Mouse (Mus musculus): Measurements from ENCODE around the gene Dedd. TPM values are rescaled to one million over a fixed set of nuclear protein-coding genes. Genes with fewer than 3 reads are reported as not detected.
A peak's percentile ranks its signal among the peaks of the same experiment; 100 is the strongest.
"Not testable (repeated sequence)": the region's sequence is repeated elsewhere in the genome, so short reads cannot be mapped to it uniquely, and the experiment has no call there.

Gene Dedd
- polyA plus RNA-seq, 1 experiment, result 40.7 TPM

DNA sequence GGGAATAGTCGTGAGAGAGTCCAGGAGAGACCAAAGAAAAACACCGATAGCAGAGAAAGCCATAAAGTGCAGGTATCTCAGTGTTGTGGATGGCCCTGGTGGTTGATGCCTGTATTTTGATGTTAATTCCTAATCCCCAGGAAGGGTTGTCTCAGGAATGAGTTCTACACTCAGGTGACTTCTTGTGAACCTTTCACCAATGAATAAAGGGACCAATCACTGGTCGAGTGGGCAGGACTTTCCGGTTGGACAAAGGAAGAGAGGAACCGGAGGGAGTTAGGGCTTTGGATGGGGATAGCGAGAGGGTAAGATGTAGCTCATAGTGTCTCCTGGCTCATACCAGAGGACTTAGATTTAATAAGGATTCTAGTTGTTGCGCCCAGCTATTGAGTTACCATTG, 9.2 kb upstream of the Dedd start:
- WGBS, result 30% methylated on average over 7 of the region's 7 CpGs
- H3K4me3 ChIP-seq (ENCODE audit: low read depth, low read length), result no peak overlapping the region
- TF ChIP-seq POLR2A (IDR thresholded peaks at IDR 0.05; ENCODE audit: low read depth, low read length) (no peak), CTCF (IDR thresholded peaks at IDR 0.05; ENCODE audit: extremely low read depth, insufficient read length, insufficient replicate concordance, low read depth, low read length) (no peak)

DNA sequence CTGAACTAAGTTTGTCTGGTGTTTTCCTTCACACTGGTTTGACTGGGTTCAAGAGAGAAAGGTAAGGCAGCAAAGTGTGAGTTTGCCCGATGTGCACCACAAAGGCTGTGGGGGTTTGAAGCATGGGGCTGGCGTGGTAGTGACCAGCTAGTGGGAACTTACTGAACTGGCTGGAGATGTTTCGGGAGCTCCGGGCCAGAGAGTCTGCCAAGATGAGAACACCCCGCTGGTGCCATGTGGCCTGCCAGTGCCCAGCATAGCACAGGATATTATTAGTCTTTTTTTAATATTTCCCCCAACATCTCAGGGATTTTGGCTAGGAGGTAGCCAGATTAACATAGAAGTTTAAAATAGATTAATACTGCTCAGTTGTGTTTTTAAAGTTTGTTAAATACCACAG, 8.8 kb upstream of the Dedd start:
- Histone ChIP-seq H3K36me3 (ENCODE audit: control insufficient read depth, insufficient read depth, low read length) (no peaks in the 10 kb centered on the region), H3K27ac (ENCODE audit: insufficient read depth, low read depth, low read length) (no peak overlapping the region), H3K27me3 (ENCODE audit: control insufficient read depth, insufficient read depth, low read length) (no peaks in the 10 kb centered on the region), H3K4me1 (ENCODE audit: control insufficient read depth, insufficient read depth, insufficient read length, low read length) (peaks cover 5% of the 10 kb centered on the region; the same call in 1 of the 2 replicates), H3K4me3 (ENCODE audit: low read depth, low read length) (0 out of 2 replicates have a peak overlapping the region, but pooled peaks have one; percentile 24)
- TF ChIP-seq POLR2A (IDR thresholded peaks at IDR 0.05; ENCODE audit: low read depth, low read length) (no peak), CTCF (IDR thresholded peaks at IDR 0.05; ENCODE audit: extremely low read depth, insufficient read length, insufficient replicate concordance, low read depth, low read length) (no peak)
- 42% methylated on average over 5 of the region's 5 CpGs for WGBS

More for the DNA sequence above, 9.2 kb upstream of the Dedd start:
- H3K36me3 ChIP-seq (ENCODE audit: control insufficient read depth, insufficient read depth, low read length), result no peaks in the 10 kb centered on the region
- no peak overlapping the region for H3K27ac ChIP-seq (ENCODE audit: insufficient read depth, low read depth, low read length)
- peaks cover 5% of the 10 kb centered on the region; the same call in 1 of the 2 replicates for H3K4me1 ChIP-seq (ENCODE audit: control insufficient read depth, insufficient read depth, insufficient read length, low read length)
- no peaks in the 10 kb centered on the region for H3K27me3 ChIP-seq (ENCODE audit: control insufficient read depth, insufficient read depth, low read length)

DNA sequence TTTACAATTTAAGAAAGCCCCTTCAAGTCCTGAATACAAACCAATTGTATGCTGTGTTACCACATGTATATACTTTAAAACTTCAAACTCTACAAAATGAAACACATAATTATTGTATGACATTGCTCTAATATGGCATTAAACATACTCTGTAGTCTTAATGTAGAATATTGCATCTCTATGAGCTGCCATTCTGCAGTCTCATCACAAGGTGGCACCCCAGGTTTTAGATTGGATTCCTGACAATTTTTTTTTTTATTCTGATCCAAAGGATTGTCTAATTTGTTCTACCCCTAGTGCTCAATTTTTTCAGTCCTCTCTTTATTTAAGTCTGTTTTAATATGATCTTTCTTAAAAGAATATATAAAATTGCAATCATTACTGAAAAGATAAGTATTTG, 7.5 kb upstream of the Dedd start:
- Histone ChIP-seq H3K27me3 (ENCODE audit: control insufficient read depth, insufficient read depth, low read length) (no peaks in the 10 kb centered on the region), H3K4me3 (ENCODE audit: low read depth, low read length) (no peak overlapping the region)
- TF ChIP-seq POLR2A (IDR thresholded peaks at IDR 0.05; ENCODE audit: low read depth, low read length) (no peak), CTCF (IDR thresholded peaks at IDR 0.05; ENCODE audit: extremely low read depth, insufficient read length, insufficient replicate concordance, low read depth, low read length) (no peak)

DNA sequence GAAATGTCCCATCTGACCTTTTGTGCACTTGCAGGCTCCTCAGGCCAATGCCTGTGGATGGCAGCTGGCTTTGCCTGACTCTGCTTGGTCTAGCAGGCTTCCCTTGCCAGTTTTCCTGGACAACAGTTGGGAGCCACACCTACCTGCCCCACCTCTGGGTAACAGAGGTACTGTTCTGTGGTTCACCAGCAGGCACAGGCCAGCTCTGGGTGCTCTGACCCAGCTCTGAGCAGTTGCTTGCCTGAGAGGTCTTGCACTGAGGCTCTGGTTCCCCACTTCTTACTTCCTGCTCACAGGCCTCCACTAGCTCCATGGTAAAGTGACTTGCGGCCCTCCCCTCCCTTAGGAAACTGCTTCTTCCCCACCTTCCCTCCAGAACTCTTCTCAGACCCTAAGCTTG, 6.9 kb upstream of the Dedd start:
- 67% methylated on average over 1 of the region's 1 CpGs for WGBS
- no peaks in the 10 kb centered on the region for H3K27me3 ChIP-seq (ENCODE audit: control insufficient read depth, insufficient read depth, low read length)

More for the DNA sequence above, 7.5 kb upstream of the Dedd start:
- no peak overlapping the region for H3K27ac ChIP-seq (ENCODE audit: insufficient read depth, low read depth, low read length)
- H3K36me3 ChIP-seq (ENCODE audit: control insufficient read depth, insufficient read depth, low read length), result no peaks in the 10 kb centered on the region
- peaks cover 7% of the 10 kb centered on the region; the same call in 1 of the 2 replicates for H3K4me1 ChIP-seq (ENCODE audit: control insufficient read depth, insufficient read depth, insufficient read length, low read length)

DNA sequence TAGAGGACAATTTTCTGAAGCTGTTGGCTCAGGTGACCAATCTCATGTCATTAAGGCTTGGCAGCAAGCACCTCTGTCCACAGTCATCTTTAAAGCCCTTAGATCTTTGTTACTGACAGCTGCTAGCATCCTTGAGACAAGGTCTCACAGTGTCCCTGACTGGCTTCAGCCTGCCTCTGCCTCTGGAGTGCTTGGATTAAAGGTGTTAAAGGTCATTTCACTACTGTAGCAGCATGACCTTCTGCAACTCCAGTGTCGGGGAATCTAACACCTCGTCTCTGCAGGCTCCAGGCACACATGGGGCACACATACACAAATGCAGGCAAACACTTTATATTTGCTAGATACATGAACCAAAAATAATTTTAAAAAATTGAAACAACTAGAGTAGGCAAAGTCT, 3.4 kb upstream of the Dedd start:
- H3K4me1 ChIP-seq (ENCODE audit: control insufficient read depth, insufficient read depth, insufficient read length, low read length), result peaks cover 11% of the 10 kb centered on the region; the same call in 1 of the 2 replicates
- no peak overlapping the region for H3K4me3 ChIP-seq (ENCODE audit: low read depth, low read length)
- H3K27me3 ChIP-seq (ENCODE audit: control insufficient read depth, insufficient read depth, low read length), result no peaks in the 10 kb centered on the region
- TF ChIP-seq CTCF (IDR thresholded peaks at IDR 0.05; ENCODE audit: extremely low read depth, insufficient read length, insufficient replicate concordance, low read depth, low read length) (no peak), POLR2A (IDR thresholded peaks at IDR 0.05; ENCODE audit: low read depth, low read length) (no peak)
- H3K36me3 ChIP-seq (ENCODE audit: control insufficient read depth, insufficient read depth, low read length), result no peaks in the 10 kb centered on the region
- H3K27ac ChIP-seq (ENCODE audit: insufficient read depth, low read depth, low read length), result no peak overlapping the region
- WGBS, result 66% methylated on average over 2 of the region's 2 CpGs

More for the DNA sequence above, 6.9 kb upstream of the Dedd start:
- Histone ChIP-seq H3K36me3 (ENCODE audit: control insufficient read depth, insufficient read depth, low read length) (no peaks in the 10 kb centered on the region), H3K27ac (ENCODE audit: insufficient read depth, low read depth, low read length) (no peak overlapping the region), H3K4me1 (ENCODE audit: control insufficient read depth, insufficient read depth, insufficient read length, low read length) (peaks cover 7% of the 10 kb centered on the region; the same call in 1 of the 2 replicates), H3K4me3 (ENCODE audit: low read depth, low read length) (no peak overlapping the region)
- TF ChIP-seq POLR2A (IDR thresholded peaks at IDR 0.05; ENCODE audit: low read depth, low read length), result no peak
- no peak for TF ChIP-seq CTCF (IDR thresholded peaks at IDR 0.05; ENCODE audit: extremely low read depth, insufficient read length, insufficient replicate concordance, low read depth, low read length)

DNA sequence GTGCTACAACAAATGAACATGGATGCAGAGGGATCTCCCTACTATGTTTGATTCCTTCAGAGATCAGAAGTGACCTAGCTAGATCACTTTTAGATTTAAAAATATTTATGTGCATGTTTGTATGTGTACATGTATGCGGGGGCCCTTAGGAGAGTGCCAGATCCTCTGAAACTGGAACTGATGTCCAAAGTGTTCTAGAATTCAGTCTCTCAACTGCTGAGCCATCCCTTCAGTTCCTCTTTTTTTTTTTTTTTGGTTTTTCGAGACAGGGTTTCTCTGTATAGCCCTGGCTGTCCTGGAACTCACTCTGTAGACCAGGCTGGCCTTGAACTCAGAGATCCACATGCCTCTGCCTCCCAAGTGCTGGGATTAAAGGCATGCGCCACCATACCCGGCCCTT, 2.4 kb upstream of the Dedd start:
- H3K4me3 ChIP-seq (ENCODE audit: low read depth, low read length); H3K27me3 ChIP-seq (ENCODE audit: control insufficient read depth, insufficient read depth, low read length); H3K36me3 ChIP-seq (ENCODE audit: control insufficient read depth, insufficient read depth, low read length); H3K27ac ChIP-seq (ENCODE audit: insufficient read depth, low read depth, low read length): not testable (repeated sequence)
- peaks cover 13% of the 10 kb centered on the region; the same call in 1 of the 2 replicates for H3K4me1 ChIP-seq (ENCODE audit: control insufficient read depth, insufficient read depth, insufficient read length, low read length)
- WGBS, result 65% methylated on average over 4 of the region's 4 CpGs

DNA sequence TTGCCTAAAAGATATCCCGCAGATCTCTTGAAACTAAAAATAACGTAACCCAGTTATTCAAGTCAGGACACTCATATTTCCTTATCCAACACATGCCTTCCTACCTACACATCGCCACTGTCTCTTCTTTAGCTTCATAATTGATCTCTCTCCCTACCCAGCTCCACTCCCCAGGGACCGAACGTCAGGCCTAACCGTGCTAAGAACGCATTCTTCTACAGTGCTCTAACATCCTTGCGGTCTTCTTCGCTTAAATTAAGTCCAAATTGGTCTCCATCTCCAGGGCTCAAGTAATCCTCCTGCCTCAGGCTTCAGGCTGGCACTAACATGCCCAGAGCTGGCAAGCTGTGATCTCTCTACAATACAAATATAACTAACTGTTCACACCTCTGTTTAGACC, 701 bp upstream of the Dedd start:
- peak overlapping the region; percentile 99 for H3K27ac ChIP-seq (ENCODE audit: insufficient read depth, low read depth, low read length)
- TF ChIP-seq CTCF (IDR thresholded peaks at IDR 0.05; ENCODE audit: extremely low read depth, insufficient read length, insufficient replicate concordance, low read depth, low read length) (no peak), POLR2A (IDR thresholded peaks at IDR 0.05; ENCODE audit: low read depth, low read length) (no peak)

More for the DNA sequence above, 701 bp upstream of the Dedd start:
- WGBS, result 15% methylated on average over 9 of the region's 9 CpGs
- Histone ChIP-seq H3K4me1 (ENCODE audit: control insufficient read depth, insufficient read depth, insufficient read length, low read length) (peaks cover 9% of the 10 kb centered on the region; the same call in 1 of the 2 replicates), H3K36me3 (ENCODE audit: control insufficient read depth, insufficient read depth, low read length) (no peaks in the 10 kb centered on the region), H3K27me3 (ENCODE audit: control insufficient read depth, insufficient read depth, low read length) (no peaks in the 10 kb centered on the region), H3K4me3 (ENCODE audit: low read depth, low read length) (peak overlapping the region; percentile 92)
